Mouse (Mus musculus): ENCODE results near the gene Vtn.
A peak's percentile ranks its signal among the peaks of the same experiment; 100 is the strongest.
"Not testable (repeated sequence)": the region's sequence is repeated elsewhere in the genome, so short reads cannot be mapped to it uniquely, and the experiment has no call there.

Gene Vtn

DNA sequence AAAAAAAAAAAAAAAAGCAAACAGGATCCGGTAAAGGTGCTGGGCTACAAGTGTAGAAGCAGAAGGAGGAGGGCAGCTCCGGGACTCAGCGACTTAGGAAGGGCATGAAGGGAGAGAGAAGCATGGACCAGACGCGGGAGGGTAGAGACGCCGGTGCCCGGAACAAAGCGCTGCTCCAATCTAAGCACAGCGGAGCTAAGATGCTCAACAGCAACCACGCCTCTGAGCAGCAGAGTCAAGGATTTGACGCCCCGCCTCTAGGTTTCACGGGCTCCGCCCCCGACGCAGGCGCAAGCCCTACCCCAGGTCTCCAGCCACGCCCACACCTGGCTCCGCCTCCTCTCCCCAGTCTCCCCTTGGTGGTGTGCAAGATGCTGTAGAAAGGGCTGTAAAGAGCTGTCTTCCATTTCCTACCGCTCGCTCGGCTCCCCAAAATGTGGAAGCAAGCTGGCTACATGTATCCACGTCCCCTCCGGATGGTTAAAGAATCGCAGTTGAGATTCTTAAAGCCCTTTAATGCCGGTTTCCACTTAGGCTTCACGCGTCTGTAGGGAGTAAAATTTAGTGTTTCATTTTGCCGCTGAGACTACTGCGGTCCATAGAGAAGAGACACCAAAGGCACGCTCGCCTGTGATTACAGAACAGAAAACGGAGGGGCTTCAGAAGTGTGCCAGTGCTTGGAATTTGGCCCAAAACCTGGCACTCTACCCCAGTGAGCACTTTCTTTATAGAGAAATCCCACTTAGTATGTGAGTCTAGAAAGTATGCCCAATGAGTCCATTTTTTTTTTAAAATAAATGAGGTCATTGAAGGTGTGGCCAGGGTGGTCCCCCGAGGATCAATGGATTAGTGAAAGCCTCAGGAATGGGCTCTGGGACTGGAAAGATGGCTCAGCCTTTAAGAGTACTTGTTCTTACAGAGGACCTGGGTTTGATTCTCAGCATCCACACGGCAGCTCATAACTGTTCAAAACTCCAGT is 1.1 kb upstream of the Vtn start, which contains the start of gene Sarm1:
Sarm1 (minus strand) TSS at position 211 of the 979 bp plus-strand sequence.
- peak; percentile 95 to 96 for DNase-seq (ENCODE audit: low spot score in 2 of 2)

GRCm38 (mm10) chr11:78499543-78499942 is 652 bp downstream of the Vtn start:
- DNase-seq (ENCODE audit: low spot score in 2 of 2): no peak

GRCm38 (mm10) chr11:78500623-78501202 is 1.8 kb downstream of the Vtn start:
- no peak for DNase-seq (ENCODE audit: low spot score in 2 of 2)

GRCm38 (mm10) chr11:78501529-78501928 is 2.6 kb downstream of the Vtn start:
- DNase-seq (ENCODE audit: low spot score in 2 of 2): no peak

DNA sequence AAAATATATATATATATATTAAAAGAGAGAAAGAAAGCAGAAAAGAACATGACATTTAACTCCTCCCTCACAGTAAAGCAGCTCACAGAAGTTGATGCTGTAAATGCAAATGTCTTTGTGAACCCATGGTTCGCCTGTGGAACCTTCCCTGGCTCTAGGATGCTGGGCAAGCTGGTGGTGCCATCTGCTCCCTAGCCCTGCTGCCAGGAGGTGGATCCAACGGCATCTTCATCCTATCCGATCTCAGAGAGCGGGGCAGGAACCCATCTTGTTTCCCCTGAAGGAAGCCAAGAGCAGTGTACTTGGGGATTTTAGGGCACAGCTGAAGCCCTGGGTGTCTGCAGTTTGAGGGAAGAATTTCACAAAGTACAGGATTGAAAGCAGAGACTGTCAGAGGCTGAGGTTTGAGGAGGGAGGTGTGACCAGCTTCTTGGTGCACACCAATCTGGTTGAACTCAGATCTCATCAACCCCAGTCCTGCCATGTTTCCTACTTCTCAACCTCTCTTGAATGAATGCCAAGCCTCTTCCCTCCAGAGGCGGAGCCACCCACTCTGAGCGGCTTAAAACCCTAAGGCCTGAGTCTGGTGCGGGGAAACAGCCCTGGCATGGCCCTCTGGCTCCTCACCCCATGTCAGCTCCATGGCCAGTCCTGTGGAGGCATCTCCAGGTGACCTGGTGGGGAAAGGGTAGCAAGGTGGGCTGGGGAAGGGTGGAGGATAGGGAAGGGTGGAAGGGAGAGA is 4.2 kb downstream of the Vtn start, which contains the start of gene Sebox:
Sebox (plus strand) TSS at position 539 of the 742 bp plus-strand sequence.
- no peak for DNase-seq (ENCODE audit: low spot score in 2 of 2)

DNA sequence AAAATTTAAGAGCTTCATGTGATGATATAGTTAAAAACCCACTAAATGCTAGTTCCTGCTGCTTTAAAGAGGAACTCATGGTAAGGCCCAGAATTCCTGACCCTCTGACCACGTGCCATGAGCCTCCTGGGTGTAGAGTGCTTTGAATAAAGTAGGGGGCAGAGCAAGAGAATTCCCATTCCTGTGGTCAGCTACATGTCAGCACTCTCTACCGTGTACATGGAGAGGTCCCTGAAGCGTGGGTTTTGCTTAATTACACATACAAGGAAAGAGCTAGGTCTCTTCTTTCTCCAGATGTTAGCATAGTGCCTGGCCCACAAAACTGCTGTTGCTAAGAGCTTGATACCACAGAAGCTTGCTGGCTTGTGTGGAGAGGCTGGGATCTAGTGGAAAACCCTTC is 6.5 kb downstream of the Vtn start:
- DNase-seq (ENCODE audit: low spot score in 2 of 2): no peak

DNA sequence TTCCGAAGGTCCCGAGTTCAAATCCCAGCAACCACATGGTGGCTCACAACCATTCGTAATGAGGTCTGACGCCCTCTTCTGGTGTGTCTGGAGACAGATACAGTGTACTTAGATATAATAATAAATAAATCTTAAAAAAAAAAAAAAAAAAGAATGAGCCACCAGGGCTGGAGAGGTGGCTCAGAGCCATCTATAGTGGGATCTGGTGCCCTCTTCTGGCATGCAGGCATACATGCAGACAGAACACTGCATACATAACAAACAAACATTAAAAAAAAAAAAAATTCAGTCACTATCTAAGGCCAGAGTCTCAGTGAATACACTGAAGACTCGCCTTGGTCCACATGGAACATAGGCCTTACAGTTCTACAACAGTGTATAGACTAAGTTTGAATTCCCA is 10.3 kb downstream of the Vtn start:
- DNase-seq (ENCODE audit: low spot score in 2 of 2): no peak

GRCm38 (mm10) chr11:78512025-78512957 is 13.4 kb downstream of the Vtn start, which contains the start of the genes Tmem199 and Poldip2:
TSS of gene Tmem199 (minus strand) at chr11:78512172.
TSS of gene Poldip2 (plus strand) at chr11:78512193.
- peak; percentile 87 to 91 for DNase-seq (ENCODE audit: low spot score in 2 of 2)

DNA sequence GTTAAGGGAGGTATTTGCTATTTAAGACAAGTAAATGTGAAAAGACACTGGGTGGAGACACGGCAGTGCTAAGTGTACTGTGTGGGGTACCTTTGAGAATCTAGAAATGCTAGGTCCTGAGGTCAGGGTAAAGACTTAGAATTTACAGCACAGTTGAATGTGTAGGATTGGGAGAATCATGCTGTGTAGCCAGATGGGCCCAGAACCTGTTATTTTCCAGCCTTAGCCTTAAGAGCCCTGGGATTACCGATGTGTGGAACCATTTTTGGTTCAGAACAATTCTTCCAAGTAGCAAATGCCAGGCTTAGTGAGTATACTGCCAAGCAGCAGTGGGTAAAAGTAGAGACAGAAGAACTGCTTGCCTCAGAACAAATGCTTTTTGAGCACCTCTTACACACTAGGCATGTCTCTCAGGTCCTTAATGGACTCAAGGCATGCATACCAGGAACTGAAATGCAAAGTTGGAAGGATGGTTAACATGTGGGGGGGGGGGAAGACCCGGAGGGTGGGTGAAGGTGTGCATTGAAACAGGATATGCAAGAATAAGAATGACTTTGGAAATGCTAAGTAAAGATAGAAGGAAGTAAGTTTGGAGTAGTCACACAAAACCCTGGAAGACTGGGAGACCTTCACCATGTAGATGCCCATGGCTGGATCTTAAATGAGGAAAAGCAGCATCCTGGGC is 14.4 kb downstream of the Vtn start:
- DNase-seq (ENCODE audit: low spot score in 2 of 2): no peak

GRCm38 (mm10) chr11:78515549-78516325 is 16.8 kb downstream of the Vtn start:
- no peak for DNase-seq (ENCODE audit: low spot score in 2 of 2)

GRCm38 (mm10) chr11:78518931-78519330 is 20.0 kb downstream of the Vtn start:
- DNase-seq (ENCODE audit: low spot score in 2 of 2): no peak

- no peak for DNase-seq (ENCODE audit: low spot score in 2 of 2)
Observed at GRCm38 (mm10) chr11:78521880-78522279, 23.0 kb downstream of the Vtn start.

DNA sequence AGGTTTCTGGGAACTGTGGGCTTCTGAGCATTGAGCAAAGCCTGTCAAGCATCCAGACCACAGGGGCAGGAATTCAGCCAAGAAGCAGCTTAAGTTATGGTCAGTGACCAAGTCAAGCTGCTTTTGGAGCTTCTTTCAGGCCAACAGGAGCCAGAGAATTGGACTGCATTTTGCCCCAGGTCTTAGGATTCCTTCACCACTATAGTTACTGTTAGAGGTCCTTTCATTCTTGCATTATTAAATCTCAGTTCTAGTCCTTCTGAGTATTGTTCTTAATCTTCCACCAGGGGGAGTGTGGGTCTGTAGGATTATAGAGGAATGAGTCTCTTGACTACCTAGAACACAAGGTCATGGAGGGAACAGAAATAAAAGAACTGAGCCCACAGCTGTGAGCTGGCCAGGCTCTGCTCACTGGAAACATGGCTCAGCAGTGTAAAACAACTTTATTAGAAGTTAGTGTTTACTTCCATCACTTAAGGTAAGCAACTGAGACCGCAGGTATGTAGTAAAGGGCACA is 23.6 kb downstream of the Vtn start:
- DNase-seq (ENCODE audit: low spot score in 2 of 2): no peak

DNA sequence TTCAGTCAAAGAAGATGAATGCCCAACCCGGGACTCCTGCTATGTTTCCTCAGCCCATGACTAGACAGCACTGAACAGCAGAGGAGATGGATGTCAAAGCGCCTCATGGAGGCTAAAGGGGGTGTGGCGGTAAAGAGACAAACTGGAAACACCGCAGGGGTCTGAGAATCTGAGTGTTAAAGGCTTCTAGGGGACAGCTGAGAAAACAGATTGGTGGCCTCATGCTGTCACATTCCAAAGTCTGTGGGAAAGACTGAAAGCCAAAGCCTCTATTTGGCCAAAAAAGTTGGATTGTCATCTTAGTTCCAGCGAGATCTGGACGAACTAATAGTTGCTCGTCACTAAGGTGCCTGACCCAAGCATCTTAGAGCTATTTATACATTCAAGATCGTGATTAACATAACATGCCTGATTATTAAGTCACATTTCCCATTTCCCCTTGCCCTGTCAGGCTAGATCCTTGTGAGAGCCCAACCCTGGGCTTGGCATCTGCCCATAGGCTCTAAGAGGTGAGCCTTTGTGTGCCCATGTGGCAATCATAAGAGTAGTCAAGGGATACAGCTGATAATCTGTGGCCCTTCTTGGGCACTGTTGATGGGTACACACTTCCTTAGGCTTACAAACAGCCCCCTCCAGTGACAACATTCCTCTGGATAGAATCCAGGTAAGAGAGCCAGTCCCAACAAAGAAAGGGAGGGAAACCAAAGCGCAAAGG is 24.5 kb downstream of the Vtn start:
- DNase-seq (ENCODE audit: low spot score in 2 of 2): no peak

DNA sequence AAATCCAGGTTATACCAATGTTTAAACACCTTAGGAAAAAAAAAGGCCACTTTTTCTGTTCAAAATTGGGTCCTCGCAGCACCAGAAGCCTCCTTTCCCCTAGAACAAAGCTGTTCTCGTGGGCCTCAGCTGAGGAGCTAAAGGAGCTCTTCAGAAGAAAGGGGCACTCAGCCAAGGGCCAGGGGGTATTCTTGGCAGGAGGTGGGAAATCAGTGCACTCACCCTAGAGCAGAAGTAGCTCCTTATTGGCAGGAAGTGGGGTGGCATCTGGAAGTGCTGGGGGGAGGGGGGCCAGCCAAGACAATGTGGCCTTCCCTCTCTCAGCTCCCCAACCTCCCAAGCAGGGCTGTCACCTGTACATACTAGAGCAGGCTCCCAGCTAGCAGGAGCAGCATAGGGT is 25.9 kb downstream of the Vtn start:
- no peak for DNase-seq (ENCODE audit: low spot score in 2 of 2)

GRCm38 (mm10) chr11:78528714-78529113 is 29.8 kb downstream of the Vtn start:
- DNase-seq (ENCODE audit: low spot score in 2 of 2): no peak

- no peak for DNase-seq (ENCODE audit: low spot score in 2 of 2)
Observed at GRCm38 (mm10) chr11:78530001-78530400, 31.1 kb downstream of the Vtn start.

- no peak for DNase-seq (ENCODE audit: low spot score in 2 of 2)
Observed at GRCm38 (mm10) chr11:78531046-78531445, 32.2 kb downstream of the Vtn start.

DNA sequence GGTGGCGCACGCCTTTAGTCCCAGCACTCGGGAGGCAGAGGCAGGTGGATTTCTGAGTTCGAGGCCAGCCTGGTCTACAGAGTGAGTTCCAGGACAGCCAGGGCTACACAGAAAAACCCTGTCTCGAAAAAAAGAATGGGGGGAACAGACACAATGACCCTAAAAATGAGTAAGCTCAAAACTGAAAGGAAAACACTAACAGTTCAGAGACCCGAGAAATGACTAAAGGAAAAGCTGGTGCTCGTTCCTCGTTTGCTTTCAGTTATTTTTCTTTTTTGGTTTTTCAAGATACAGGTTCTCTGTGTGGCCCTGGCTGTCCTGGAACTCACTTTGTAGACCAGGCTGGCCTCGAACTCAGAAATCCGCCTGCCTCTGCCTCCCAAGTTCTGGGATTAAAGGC is 32.6 kb downstream of the Vtn start:
- not testable (repeated sequence) for DNase-seq (ENCODE audit: low spot score in 2 of 2)
